Mouse (Mus musculus): ENCODE measurements at regions not wholly inside any gene's neighbourhood (a gene's known extent, or its start where the extent isn't known, plus 50 kb on each side); places are given as distances from the start of the nearest gene placed in this dataset.
"Not testable (repeated sequence)": the region's sequence is repeated elsewhere in the genome, so short reads cannot be mapped to it uniquely, and the experiment has no call there.

DNA sequence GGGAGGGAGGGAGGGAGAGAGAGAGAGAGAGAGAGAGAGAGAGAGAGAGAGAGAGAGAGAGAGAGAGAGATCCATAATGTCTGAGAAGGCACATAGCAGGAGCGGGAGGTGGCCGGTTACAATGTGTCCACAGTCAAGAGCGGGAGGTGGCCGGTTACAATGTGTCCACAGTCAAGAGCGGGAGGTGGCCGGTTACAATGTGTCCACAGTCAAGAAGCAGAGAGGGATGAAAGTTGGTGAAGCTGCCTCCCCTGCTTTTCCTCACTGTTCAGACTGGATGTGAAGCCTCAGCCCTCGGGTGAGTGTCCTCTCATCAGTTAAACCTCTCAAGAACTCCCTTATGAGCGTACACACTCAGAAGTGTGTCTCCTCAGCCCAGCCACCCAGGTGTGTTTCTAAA, 57.2 kb upstream of the Dlx2 start:
- TF ChIP-seq CTCF, POLR2A (IDR thresholded peaks at IDR 0.05; ENCODE audit: extremely low read depth, insufficient read depth, low read length): not testable (repeated sequence)

Data from cortical plate, adult 2 months (tissue).